ENCODE assay signal across 8 mouse cellular contexts in the genomic region with DNA sequence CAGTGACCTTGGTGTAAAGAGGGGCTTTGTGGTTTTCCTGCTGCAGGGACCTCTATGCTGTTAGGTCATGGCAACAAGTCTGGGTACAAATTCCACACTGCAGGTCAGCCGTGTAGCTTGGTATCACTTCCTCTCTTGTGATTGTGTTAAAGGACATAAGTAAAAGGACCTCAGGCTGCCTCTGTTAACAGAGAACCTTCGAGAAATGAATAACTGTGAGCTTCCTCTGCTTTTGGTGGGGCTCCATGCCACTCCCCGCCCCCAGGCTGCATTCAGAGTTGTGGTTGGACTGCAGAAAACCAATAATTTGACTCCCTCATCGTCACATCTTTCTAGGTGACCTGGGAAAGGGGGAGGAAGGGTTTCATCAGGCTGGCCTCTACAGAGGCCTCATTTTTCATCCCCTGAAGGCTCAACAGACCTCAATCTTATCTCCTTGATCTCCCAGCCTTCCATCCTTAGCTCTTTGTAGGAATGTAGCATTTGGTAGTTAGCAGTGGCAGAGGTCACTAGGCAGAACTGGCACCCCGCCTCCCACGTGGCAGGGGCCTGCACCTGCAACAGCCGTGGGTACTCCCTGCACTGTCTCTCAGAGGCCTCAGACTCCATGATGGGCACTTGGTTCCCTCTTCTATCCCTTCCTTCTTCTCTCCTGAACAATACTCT. TPM values are rescaled to one million over a fixed set of nuclear protein-coding genes. Genes with fewer than 3 reads are reported as not detected.
DNase-seq lines count a peak whose midpoint lies in the region; ATAC-seq lines count a peak whose summit lies in the region.

No protein-coding gene starts in this region.

- H3K36me3 ChIP-seq in forebrain, embryonic 16.5 days (ENCODE audit: control insufficient read depth, insufficient read depth), result no peaks in the 10 kb centered on the region; the same call in 1 of the 2 replicates

- 85% methylated on average over 7 of the region's 7 CpGs for WGBS in forebrain, embryonic 16.5 days

- no peaks in the 10 kb centered on the region for H3K27me3 ChIP-seq in forebrain, embryonic 16.5 days (replicated peaks; ENCODE audit: control insufficient read depth, insufficient read depth, low read length)

- no peak for ATAC-seq in forebrain, embryonic 16.5 days
- ATAC-seq in megakaryocyte-erythroid progenitor cell, adult 5-6 weeks (replicated peaks; ENCODE audit: low FRiP score, low TSS enrichment, poor library complexity, severe bottlenecking), result peak; percentile 25

- H3K4me2 ChIP-seq in forebrain, embryonic 16.5 days (ENCODE audit: low read length), result peak overlapping the region; percentile 90

- no peak overlapping the region for H3K27ac ChIP-seq in forebrain, embryonic 16.5 days (ENCODE audit: low read length)

- peaks cover 14% of the 10 kb centered on the region for H3K4me1 ChIP-seq in forebrain, embryonic 16.5 days (replicated peaks; ENCODE audit: control insufficient read depth, insufficient read depth, low read length)

- peak; percentile 19 for DNase-seq in thymus, postnatal 14 days
- DNase-seq in thymus, postnatal 36 days, result no peak
- peak; percentile 51 to 72 for DNase-seq in kidney, postnatal 36 days
- DNase-seq in left cerebral cortex, adult 8-10 months (ENCODE audit: low spot score in 2 of 2), result no peak
- no peak for DNase-seq in right cerebral cortex, adult 18-20 months
- no peak for DNase-seq in left cerebral cortex, adult 9 months (ENCODE audit: low spot score in 2 of 2)

- no peak overlapping the region for H3K9ac ChIP-seq in forebrain, embryonic 16.5 days (replicated peaks; ENCODE audit: low read depth, low read length)

- H3K9me3 ChIP-seq in forebrain, embryonic 16.5 days (ENCODE audit: control insufficient read depth, low read length), result no peaks in the 10 kb centered on the region

- no peak overlapping the region for H3K4me3 ChIP-seq in forebrain, embryonic 16.5 days (replicated peaks; ENCODE audit: low read length)

RNA-seq across cellular contexts. Expression of a gene that starts 1.2 kb away (rescaled TPM):
- polyA plus RNA-seq in forebrain, embryonic 16.5 days (2015; fragmentation: Nextera tagmentation; extraction: Ambion mirVana), result 5.7 and 6.8 TPM in 2 replicates
- total RNA-seq in megakaryocyte-erythroid progenitor cell, adult 5-6 weeks (2014; fragmentation: Nextera tagmentation), result 28.8 and 28.9 TPM in 2 replicates
- total RNA-seq in megakaryocyte-erythroid progenitor cell, adult 5-6 weeks (2017), result 16.9 and 24.8 TPM in 2 replicates
- total RNA-seq in left cerebral cortex, adult 8-10 months (2022), result 1 to 10 TPM; 6.9 to 8.6 (median 7.3) TPM

RNA-seq across cellular contexts. Expression of a gene that starts 27.2 kb away (rescaled TPM):
- 26.9 and 33.1 TPM in 2 replicates for polyA plus RNA-seq in forebrain, embryonic 16.5 days (2015; fragmentation: Nextera tagmentation; extraction: Ambion mirVana)
- total RNA-seq in megakaryocyte-erythroid progenitor cell, adult 5-6 weeks (2014; fragmentation: Nextera tagmentation), result 47.4 and 52.7 TPM in 2 replicates
- total RNA-seq in megakaryocyte-erythroid progenitor cell, adult 5-6 weeks (2017), result 56.3 and 94.8 TPM in 2 replicates
- 10 to 100 TPM; 63.3 to 71.3 (median 69.9) TPM for total RNA-seq in left cerebral cortex, adult 8-10 months (2022)

RNA-seq across cellular contexts. Expression of a gene that starts 28.2 kb away (rescaled TPM):
- 37.8 and 40.5 TPM in 2 replicates for polyA plus RNA-seq in forebrain, embryonic 16.5 days (2015; fragmentation: Nextera tagmentation; extraction: Ambion mirVana)
- 5.9 and 14.7 TPM in 2 replicates for total RNA-seq in megakaryocyte-erythroid progenitor cell, adult 5-6 weeks (2014; fragmentation: Nextera tagmentation)
- 1.9 and 3.3 TPM in 2 replicates for total RNA-seq in megakaryocyte-erythroid progenitor cell, adult 5-6 weeks (2017)
- 10 to 100 TPM; 23.9 to 28.5 (median 26.2) TPM for total RNA-seq in left cerebral cortex, adult 8-10 months (2022)

RNA-seq across cellular contexts. Expression of a gene that starts 48.0 kb away (rescaled TPM):
- polyA plus RNA-seq in forebrain, embryonic 16.5 days (2015; fragmentation: Nextera tagmentation; extraction: Ambion mirVana), result 11.3 and 12.6 TPM in 2 replicates
- total RNA-seq in megakaryocyte-erythroid progenitor cell, adult 5-6 weeks (2014; fragmentation: Nextera tagmentation), result 3.7 and 4.1 TPM in 2 replicates
- total RNA-seq in megakaryocyte-erythroid progenitor cell, adult 5-6 weeks (2017), result 1.3 and 2.5 TPM in 2 replicates
- total RNA-seq in left cerebral cortex, adult 8-10 months (2022), result 1 to 10 TPM; 7.4 to 8.3 (median 8.1) TPM

RNA-seq across cellular contexts. Expression of a gene that starts 48.4 kb away (rescaled TPM):
- 33.6 and 35.9 TPM in 2 replicates for polyA plus RNA-seq in forebrain, embryonic 16.5 days (2015; fragmentation: Nextera tagmentation; extraction: Ambion mirVana)
- 8.7 and 21.6 TPM in 2 replicates for total RNA-seq in megakaryocyte-erythroid progenitor cell, adult 5-6 weeks (2014; fragmentation: Nextera tagmentation)
- total RNA-seq in megakaryocyte-erythroid progenitor cell, adult 5-6 weeks (2017), result 5.4 and 19.0 TPM in 2 replicates
- total RNA-seq in left cerebral cortex, adult 8-10 months (2022), result 10 to 100 TPM; 18.3 to 21.9 (median 19.1) TPM

Comparison
In these comparisons a context has a peak if more than half of its experiments do, and no peak if none do; other contexts are left out.
1. DNase-seq: peak in thymus, postnatal 14 days (single experiment) and kidney, postnatal 36 days (2 of 2); none in thymus, postnatal 36 days (0 of 2), left cerebral cortex, adult 8-10 months (0 of 2), right cerebral cortex, adult 18-20 months (single experiment) and left cerebral cortex, adult 9 months (0 of 2).